Mouse (Mus musculus) C2C12 (cell line): ENCODE data around the gene Rwdd3. TPM values are rescaled to one million over a fixed set of nuclear protein-coding genes. Genes with fewer than 3 reads are reported as not detected.

Experiments used
- H3K27me3 ChIP-seq: one replicate; pipeline ENCODE4 v1.6.1; 2011; ENCODE audit not compliant: control insufficient read depth, insufficient read depth, insufficient read length
- H3K36me3 ChIP-seq: one replicate; pipeline ENCODE4 v1.6.1; 2011; ENCODE audit not compliant: control insufficient read depth, insufficient read depth
- H3K4me3 ChIP-seq: one replicate; pipeline ENCODE4 v1.5.1; 2011; ENCODE audit warnings: mild to moderate bottlenecking, control low read depth; ENCODE audit not compliant: poor library complexity, insufficient read depth, severe bottlenecking
- H3K79me2 ChIP-seq: one replicate; pipeline ENCODE4 v1.6.1; 2011; ENCODE audit not compliant: control insufficient read depth, insufficient read depth
- H3K79me3 ChIP-seq: one replicate; pipeline ENCODE4 v1.6.1; 2011; ENCODE audit warnings: low read depth, control low read depth
- H3ac ChIP-seq: one replicate; pipeline ENCODE3; 2011; ENCODE audit warnings: low read depth; ENCODE audit not compliant: control insufficient read depth, insufficient read length
- CEBPB ChIP-seq: IDR thresholded peaks from one replicate; pipeline ENCODE4 v1.6.1; 2011; ENCODE audit warnings: low read depth, mild to moderate bottlenecking, control low read depth, moderate library complexity
- CTCF ChIP-seq: IDR thresholded peaks from one replicate; pipeline ENCODE4 v1.5.1; 2011; ENCODE audit not compliant: control insufficient read depth, insufficient read depth, insufficient read length
- FOSL1 ChIP-seq: IDR thresholded peaks from one replicate; pipeline ENCODE4 v1.8.0; 2011; ENCODE audit warnings: mild to moderate bottlenecking, low read length; ENCODE audit not compliant: poor library complexity, insufficient read depth, severe bottlenecking
- MAX ChIP-seq: IDR thresholded peaks from one replicate; pipeline ENCODE4 v1.6.1; 2011; ENCODE audit warnings: mild to moderate bottlenecking, control low read depth
- MYOD1 ChIP-seq: IDR thresholded peaks from one replicate; pipeline ENCODE4 v1.6.1; 2011; ENCODE audit warnings: low read depth; ENCODE audit not compliant: control insufficient read depth, insufficient read length
- MYOG ChIP-seq: IDR thresholded peaks from one replicate; pipeline ENCODE4 v1.6.1; 2011; ENCODE audit not compliant: control insufficient read depth, insufficient read length; ENCODE audit errors: extremely low read depth
- USF1 ChIP-seq: IDR thresholded peaks from one replicate; pipeline ENCODE4 v1.6.1; 2011; ENCODE audit warnings: low read depth, mild to moderate bottlenecking, control low read depth, moderate library complexity
- polyA plus RNA-seq: library from polyadenylated mRNA; unstranded; fragments of >200 nt; fragmentation: generic; extraction: Trizol; gene quantifications from one replicate; pipeline ENCODE4 v1.2.1, GENCODE M21; 2012; ENCODE audit warnings: missing spikeins

Gene Rwdd3
- polyA plus RNA-seq, 1 experiment, result 1.2 TPM

DNA sequence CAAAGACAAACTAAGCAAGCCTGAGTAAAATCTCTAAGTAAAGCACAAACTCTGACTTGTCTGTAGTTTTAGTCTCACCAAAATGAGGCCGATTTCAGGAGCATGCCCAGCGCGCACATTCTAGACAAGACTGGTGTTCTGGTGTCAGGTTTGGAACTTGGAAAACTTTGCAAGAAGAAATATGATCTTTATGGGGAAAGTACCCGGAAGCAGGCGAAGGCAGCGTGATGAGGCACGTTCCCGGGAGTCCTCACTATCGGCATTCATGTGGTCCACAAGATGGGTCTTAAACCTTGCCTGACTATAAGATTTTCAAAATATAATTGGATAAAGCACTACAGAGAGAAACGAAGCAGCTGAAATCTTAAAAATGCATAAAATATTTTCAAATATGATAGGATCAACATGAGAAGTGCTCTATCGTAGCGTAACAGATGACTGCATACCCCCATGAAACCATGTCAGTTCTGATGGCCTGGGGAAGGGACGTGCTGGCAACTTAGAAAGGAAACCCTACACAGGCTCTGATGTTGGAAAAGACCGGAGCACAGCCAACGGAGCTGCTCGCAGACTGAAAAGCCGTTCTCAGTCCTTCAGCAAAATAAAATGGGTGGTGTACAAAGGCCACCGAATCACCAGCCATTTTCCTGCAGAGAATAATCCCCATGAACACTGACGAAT, 34.8 kb upstream of the Rwdd3 start:
- Histone ChIP-seq H3K79me2 (no peaks in the 10 kb centered on the region), H3K4me3 (no peak overlapping the region), H3K27me3 (no peaks in the 10 kb centered on the region), H3K36me3 (no peaks in the 10 kb centered on the region), H3ac (no peak overlapping the region), H3K79me3 (no peaks in the 10 kb centered on the region)
- TF ChIP-seq CEBPB (no peak), USF1 (no peak), MAX (no peak), CTCF (no peak), MYOD1 (no peak), MYOG (no peak), FOSL1 (no peak)

DNA sequence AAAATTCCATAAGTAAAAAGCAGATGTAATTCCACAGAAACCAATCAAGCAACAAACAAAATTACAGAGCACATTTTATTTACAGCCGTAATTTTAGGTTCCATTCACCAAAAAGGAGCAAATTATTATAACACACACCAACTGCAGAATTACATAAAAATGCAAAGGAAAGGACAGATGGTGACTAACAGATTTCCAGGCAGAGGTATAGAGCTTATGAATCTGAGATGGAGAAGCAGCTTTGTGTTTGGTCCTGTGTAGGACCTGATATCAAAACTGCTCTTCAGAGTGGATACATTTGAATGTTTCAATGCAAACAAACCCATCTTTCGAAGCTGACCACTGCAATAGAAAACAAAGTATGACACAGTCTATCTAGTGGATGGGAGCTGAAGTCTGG, 31.1 kb upstream of the Rwdd3 start:
- TF ChIP-seq MAX, result no peak
- no peaks in the 10 kb centered on the region for H3K79me2 ChIP-seq

DNA sequence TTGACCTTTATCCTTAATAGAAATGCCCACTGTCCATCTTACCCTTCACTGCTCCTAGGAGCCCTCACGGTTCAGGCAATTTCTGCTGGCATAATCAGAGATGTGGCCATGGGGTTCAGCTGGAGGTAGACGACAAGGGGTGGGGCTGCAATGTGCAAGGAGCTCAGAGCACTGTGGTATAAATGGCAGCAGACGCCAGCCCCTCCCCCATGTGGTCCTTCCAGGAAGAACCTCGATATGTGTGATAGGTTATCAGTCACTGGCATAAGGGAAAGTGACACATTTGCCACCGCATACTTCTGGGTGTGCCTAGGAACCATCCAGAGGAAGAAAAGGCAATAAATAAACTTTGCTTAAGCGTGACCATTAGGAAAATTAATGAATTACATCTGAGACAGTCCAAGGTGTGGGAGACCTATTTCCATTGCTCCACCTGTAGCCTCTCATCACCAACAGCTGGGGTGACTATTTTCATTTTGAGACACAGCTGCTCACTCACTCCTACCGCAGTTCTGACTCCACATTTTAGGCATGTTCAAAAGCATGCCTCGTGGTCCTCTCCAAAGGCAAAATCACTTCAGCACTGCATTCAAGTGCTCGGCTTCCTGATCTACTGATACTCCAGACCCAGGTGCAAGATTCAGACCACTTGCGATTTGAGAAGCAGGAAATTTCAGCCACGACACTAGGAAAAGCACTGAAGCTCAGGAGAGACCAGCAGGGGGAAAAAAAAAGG, 29.7 kb upstream of the Rwdd3 start:
- no peak for TF ChIP-seq CEBPB
- TF ChIP-seq MYOD1, result no peak
- no peak for TF ChIP-seq FOSL1
- no peak for TF ChIP-seq MAX
- no peak for TF ChIP-seq USF1
- H3K27me3 ChIP-seq, result peaks cover 6% of the 10 kb centered on the region

More for the DNA sequence above, 31.1 kb upstream of the Rwdd3 start:
- H3K27me3 ChIP-seq, result peaks cover 6% of the 10 kb centered on the region
- H3K79me3 ChIP-seq, result no peaks in the 10 kb centered on the region
- H3ac ChIP-seq, result no peak overlapping the region
- H3K4me3 ChIP-seq, result no peak overlapping the region
- H3K36me3 ChIP-seq, result no peaks in the 10 kb centered on the region

DNA sequence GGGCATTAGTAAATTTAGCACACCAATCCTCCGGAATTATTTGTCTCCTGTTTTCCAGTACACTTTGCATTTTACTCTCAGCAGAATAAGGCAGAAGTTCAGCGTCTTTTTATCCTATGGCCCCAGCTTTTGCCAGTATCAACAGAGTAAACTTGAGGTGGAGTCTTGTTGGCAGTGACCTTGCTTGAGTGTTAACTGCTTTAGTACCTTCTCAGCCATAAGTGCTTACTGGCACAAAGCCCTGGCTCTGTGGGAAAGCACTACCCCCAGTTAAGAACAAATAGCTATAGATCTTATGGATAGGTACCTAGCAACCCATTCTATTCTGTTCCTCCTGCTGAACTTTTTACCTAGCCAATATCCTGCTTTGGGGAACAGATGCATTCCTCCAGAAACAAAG, 17.7 kb upstream of the Rwdd3 start:
- H3ac ChIP-seq, result no peak overlapping the region
- H3K4me3 ChIP-seq, result no peak overlapping the region
- H3K79me3 ChIP-seq, result no peaks in the 10 kb centered on the region
- no peaks in the 10 kb centered on the region for H3K36me3 ChIP-seq
- no peaks in the 10 kb centered on the region for H3K27me3 ChIP-seq
- TF ChIP-seq CTCF (no peak), MYOG (no peak), USF1 (no peak), CEBPB (no peak), MAX (no peak), MYOD1 (no peak), FOSL1 (no peak)
- no peaks in the 10 kb centered on the region for H3K79me2 ChIP-seq

More for the DNA sequence above, 29.7 kb upstream of the Rwdd3 start:
- no peaks in the 10 kb centered on the region for H3K36me3 ChIP-seq
- no peak overlapping the region for H3ac ChIP-seq
- H3K79me3 ChIP-seq, result no peaks in the 10 kb centered on the region
- no peak overlapping the region for H3K4me3 ChIP-seq
- no peaks in the 10 kb centered on the region for H3K79me2 ChIP-seq

DNA sequence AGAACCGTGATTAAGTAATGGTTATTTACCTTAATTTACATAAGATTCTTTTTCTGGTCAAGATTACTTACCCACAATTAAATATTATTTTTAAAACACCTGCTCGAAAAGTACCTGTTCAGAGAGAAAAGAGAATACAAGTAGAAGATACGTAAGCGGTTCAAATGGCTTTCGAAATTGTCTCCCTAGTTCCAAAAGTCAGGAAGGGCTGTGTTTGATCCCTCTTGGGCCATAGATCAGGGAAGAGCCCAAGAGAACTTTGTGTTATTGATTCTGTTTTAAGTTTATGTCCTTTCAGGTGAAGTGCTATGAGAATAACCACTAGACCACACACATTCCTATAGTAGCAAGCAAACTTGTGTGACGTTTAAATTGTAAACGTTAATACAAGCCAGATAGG, 16.0 kb upstream of the Rwdd3 start:
- H3ac ChIP-seq, result no peak overlapping the region
- no peaks in the 10 kb centered on the region for H3K36me3 ChIP-seq
- H3K4me3 ChIP-seq, result no peak overlapping the region
- no peaks in the 10 kb centered on the region for H3K27me3 ChIP-seq
- H3K79me2 ChIP-seq, result no peaks in the 10 kb centered on the region
- H3K79me3 ChIP-seq, result no peaks in the 10 kb centered on the region
- TF ChIP-seq FOSL1, result no peak
- no peak for TF ChIP-seq MAX
- TF ChIP-seq MYOD1, result no peak

- TF ChIP-seq CTCF (no peak), MYOG (no peak), CEBPB (no peak), FOSL1 (no peak), MAX (no peak), USF1 (no peak)
- Histone ChIP-seq H3K79me3 (no peaks in the 10 kb centered on the region), H3K79me2 (no peaks in the 10 kb centered on the region), H3K36me3 (no peaks in the 10 kb centered on the region), H3ac (no peak overlapping the region), H3K27me3 (no peaks in the 10 kb centered on the region), H3K4me3 (no peak overlapping the region)
These were observed 15.4 kb upstream of the Rwdd3 start for GRCm38 (mm10) chr3:121186925-121187324.
